Mouse (Mus musculus): ENCODE data around the gene Prom2.

GRCm38 (mm10) chr2:127523950-127524729, 17.1 kb downstream of the Prom2 start:
- TF ChIP-seq CTCF (IDR thresholded peaks at IDR 0.05; ENCODE audit: low read depth, low read length) (no peak), POLR2A (IDR thresholded peaks at IDR 0.05; ENCODE audit: extremely low read depth, insufficient read depth, low read length) (no peak)
